Mouse (Mus musculus) neutrophil, adult 65 days (primary cell): ENCODE results near the gene Gm11239. TPM values are rescaled to one million over a fixed set of nuclear protein-coding genes. Genes with fewer than 3 reads are reported as not detected.

Experiments
- total RNA-seq: library from RNA; stranded (reverse); gene quantifications from 2 replicates; pipeline ENCODE4 v1.2.4, GENCODE M21; 2023

Gene Gm11239
- not detected in 2 replicates for total RNA-seq

DNA sequence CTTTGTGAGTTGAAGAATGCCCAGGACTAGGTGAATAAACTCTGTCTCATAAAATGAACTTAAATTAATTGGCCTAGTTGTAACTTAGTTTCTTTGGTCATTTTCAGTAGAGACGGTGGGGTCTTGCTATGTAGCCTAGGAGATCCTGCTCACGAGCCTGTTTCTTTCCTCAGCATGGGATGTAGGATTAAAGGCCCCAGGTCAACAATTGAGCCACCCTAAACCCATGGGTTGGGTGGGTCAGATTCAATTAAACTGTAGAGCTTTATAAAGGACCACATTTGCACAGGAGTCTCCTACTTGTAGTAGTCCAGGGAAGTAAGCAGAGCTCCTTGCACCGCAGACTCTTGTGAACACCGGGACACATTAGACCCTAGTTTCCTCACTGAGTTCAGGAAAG lies at the start of gene Gm11239:
Gene Gm11239 (plus strand): TSS at position 301 of the 400 bp plus-strand sequence.

DNA sequence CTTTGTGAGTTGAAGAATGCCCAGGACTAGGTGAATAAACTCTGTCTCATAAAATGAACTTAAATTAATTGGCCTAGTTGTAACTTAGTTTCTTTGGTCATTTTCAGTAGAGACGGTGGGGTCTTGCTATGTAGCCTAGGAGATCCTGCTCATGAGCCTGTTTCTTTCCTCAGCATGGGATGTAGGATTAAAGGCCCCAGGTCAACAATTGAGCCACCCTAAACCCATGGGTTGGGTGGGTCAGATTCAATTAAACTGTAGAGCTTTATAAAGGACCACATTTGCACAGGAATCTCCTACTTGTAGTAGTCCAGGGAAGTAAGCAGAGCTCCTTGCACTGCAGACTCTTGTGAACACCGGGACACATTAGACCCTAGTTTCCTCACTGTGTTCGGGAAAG lies 45.5 kb upstream of the Gm11239 start, which contains the start of gene Gm11237:
Gene Gm11237 (plus strand): TSS at position 301 of the 400 bp plus-strand sequence.

DNA sequence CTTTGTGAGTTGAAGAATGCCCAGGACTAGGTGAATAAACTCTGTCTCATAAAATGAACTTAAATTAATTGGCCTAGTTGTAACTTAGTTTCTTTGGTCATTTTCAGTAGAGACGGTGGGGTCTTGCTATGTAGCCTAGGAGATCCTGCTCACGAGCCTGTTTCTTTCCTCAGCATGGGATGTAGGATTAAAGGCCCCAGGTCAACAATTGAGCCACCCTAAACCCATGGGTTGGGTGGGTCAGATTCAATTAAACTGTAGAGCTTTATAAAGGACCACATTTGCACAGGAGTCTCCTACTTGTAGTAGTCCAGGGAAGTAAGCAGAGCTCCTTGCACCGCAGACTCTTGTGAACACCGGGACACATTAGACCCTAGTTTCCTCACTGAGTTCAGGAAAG lies 30.3 kb upstream of the Gm11239 start, which contains the start of gene Gm11236:
Gene Gm11236 (plus strand): TSS at position 301 of the 400 bp plus-strand sequence.

DNA sequence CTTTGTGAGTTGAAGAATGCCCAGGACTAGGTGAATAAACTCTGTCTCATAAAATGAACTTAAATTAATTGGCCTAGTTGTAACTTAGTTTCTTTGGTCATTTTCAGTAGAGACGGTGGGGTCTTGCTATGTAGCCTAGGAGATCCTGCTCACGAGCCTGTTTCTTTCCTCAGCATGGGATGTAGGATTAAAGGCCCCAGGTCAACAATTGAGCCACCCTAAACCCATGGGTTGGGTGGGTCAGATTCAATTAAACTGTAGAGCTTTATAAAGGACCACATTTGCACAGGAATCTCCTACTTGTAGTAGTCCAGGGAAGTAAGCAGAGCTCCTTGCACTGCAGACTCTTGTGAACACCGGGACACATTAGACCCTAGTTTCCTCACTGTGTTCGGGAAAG lies 15.1 kb downstream of the Gm11239 start, which contains the start of gene Gm428:
Gene Gm428 (plus strand): TSS at position 301 of the 400 bp plus-strand sequence.

Other genes starting within 250 kb of the Gm11239 start
- not detected in 2 replicates for gene Gm11238, start 60.5 kb upstream of the Gm11239 start, total RNA-seq
- gene Gm11237, start 45.4 kb upstream of the Gm11239 start, total RNA-seq, result not detected in 2 replicates
- gene Gm11236, start 30.2 kb upstream of the Gm11239 start, total RNA-seq, result not detected in 2 replicates
- gene Gm428, start 15.2 kb downstream of the Gm11239 start, total RNA-seq, result not detected in 2 replicates
- gene Rasef, start 122.6 kb downstream of the Gm11239 start, total RNA-seq, result not detected in 2 replicates
- gene Gm11758, start 207.9 kb downstream of the Gm11239 start, total RNA-seq, result not detected in 2 replicates
- not detected in 2 replicates for gene Gm11757, start 222.8 kb downstream of the Gm11239 start, total RNA-seq
- gene Gm13871, start 237.6 kb downstream of the Gm11239 start, total RNA-seq, result not detected in 2 replicates